Mouse (Mus musculus): Measurements from ENCODE around the gene Cdca7.

GRCm38 (mm10) chr2:72446615-72447014 lies 29.3 kb upstream of the Cdca7 start:
- TF ChIP-seq CTCF (IDR thresholded peaks at IDR 0.05; ENCODE audit: low read depth, low read length) (no peak), POLR2A (IDR thresholded peaks at IDR 0.05; ENCODE audit: borderline replicate concordance, low read depth, low read length) (no peak)

Data from bone marrow macrophage, adult 2 months (primary cell).